Mouse (Mus musculus) megakaryocyte progenitor cell, adult 5-6 weeks (primary cell): ENCODE results near the gene Iqgap3. TPM values are rescaled to one million over a fixed set of nuclear protein-coding genes. Genes with fewer than 3 reads are reported as not detected.

Experiments used
- total RNA-seq, 2 experiments: library from RNA; stranded (forward) in 1 of 2; stranded (reverse) in 1 of 2; fragments of 157-497, 149-512 nt in 1 of 2; fragments of 200-1000 nt in 1 of 2; gene quantifications; 2 replicates each; pipeline versions ENCODE4 v1.2.3 to v1.2.4; 2015 to 2017

The Iqgap3 gene
- total RNA-seq, 2 experiments from 2014 or later: 14.2 to 21.4 TPM

Other genes starting within 250 kb of the Iqgap3 start
- gene Sh2d2a, start 235.2 kb upstream of the Iqgap3 start, total RNA-seq (2015): 0.12 TPM in 1 of 2 replicates, not detected in the other
- not detected in 2 replicates for gene Sh2d2a, start 235.2 kb upstream of the Iqgap3 start, total RNA-seq (2017)
- gene Prcc, start 196.4 kb upstream of the Iqgap3 start, total RNA-seq (2015): 24.5 and 25.6 TPM in 2 replicates
- gene Prcc, start 196.4 kb upstream of the Iqgap3 start, total RNA-seq (2017): 28.9 and 31.3 TPM in 2 replicates
- 281 and 308 TPM in 2 replicates for gene Hdgf, start 175.7 kb upstream of the Iqgap3 start, total RNA-seq (2015)
- 348 and 456 TPM in 2 replicates for gene Hdgf, start 175.7 kb upstream of the Iqgap3 start, total RNA-seq (2017)
- gene Mrpl24, start 162.5 kb upstream of the Iqgap3 start, total RNA-seq (2015): 157 and 195 TPM in 2 replicates
- 119 and 137 TPM in 2 replicates for gene Mrpl24, start 162.5 kb upstream of the Iqgap3 start, total RNA-seq (2017)
- gene Isg20l2, start 151.7 kb upstream of the Iqgap3 start, total RNA-seq (2015): 45.2 and 51.0 TPM in 2 replicates
- 41.1 and 51.0 TPM in 2 replicates for gene Isg20l2, start 151.7 kb upstream of the Iqgap3 start, total RNA-seq (2017)
- 10.3 and 11.1 TPM in 2 replicates for gene Rrnad1, start 151.3 kb upstream of the Iqgap3 start, total RNA-seq (2015)
- 13.2 and 16.2 TPM in 2 replicates for gene Rrnad1, start 151.3 kb upstream of the Iqgap3 start, total RNA-seq (2017)
- gene Crabp2, start 133.3 kb upstream of the Iqgap3 start, total RNA-seq (2015): not detected in 2 replicates
- not detected in 2 replicates for gene Crabp2, start 133.3 kb upstream of the Iqgap3 start, total RNA-seq (2017)
- 0.02 TPM in 1 of 2 replicates, not detected in the other for gene Nes, start 110.9 kb upstream of the Iqgap3 start, total RNA-seq (2015)
- 0.20 TPM in 1 of 2 replicates, not detected in the other for gene Nes, start 110.9 kb upstream of the Iqgap3 start, total RNA-seq (2017)
- not detected in 2 replicates for gene Bcan, start 81.7 kb upstream of the Iqgap3 start, total RNA-seq (2015)
- gene Bcan, start 81.7 kb upstream of the Iqgap3 start, total RNA-seq (2017): not detected in 2 replicates
- not detected in 2 replicates for gene Hapln2, start 54.4 kb upstream of the Iqgap3 start, total RNA-seq (2015)
- not detected in 2 replicates for gene Hapln2, start 54.4 kb upstream of the Iqgap3 start, total RNA-seq (2017)
- gene Gpatch4, start 38.9 kb upstream of the Iqgap3 start, total RNA-seq (2015): 34.2 and 38.7 TPM in 2 replicates
- 49.2 and 51.8 TPM in 2 replicates for gene Gpatch4, start 38.9 kb upstream of the Iqgap3 start, total RNA-seq (2017)
- gene Naxe, start 23.5 kb upstream of the Iqgap3 start, total RNA-seq (2015): 44.2 and 67.8 TPM in 2 replicates
- gene Naxe, start 23.5 kb upstream of the Iqgap3 start, total RNA-seq (2017): 39.6 and 41.4 TPM in 2 replicates
- gene Ttc24, start 3.7 kb upstream of the Iqgap3 start, total RNA-seq (2015): not detected in 2 replicates
- not detected in 2 replicates for gene Ttc24, start 3.7 kb upstream of the Iqgap3 start, total RNA-seq (2017)
- gene Mef2d, start 60.4 kb downstream of the Iqgap3 start, total RNA-seq (2015): 82.5 and 95.7 TPM in 2 replicates
- 49.6 and 52.8 TPM in 2 replicates for gene Mef2d, start 60.4 kb downstream of the Iqgap3 start, total RNA-seq (2017)
- not detected in 2 replicates for gene Rhbg, start 172.7 kb downstream of the Iqgap3 start, total RNA-seq (2015)
- 0.14 TPM in 1 of 2 replicates, not detected in the other for gene Rhbg, start 172.7 kb downstream of the Iqgap3 start, total RNA-seq (2017)
- 0.10 TPM in 1 of 2 replicates, not detected in the other for gene Gm38392, start 205.2 kb downstream of the Iqgap3 start, total RNA-seq (2015)
- not detected in 2 replicates for gene Gm38392, start 205.2 kb downstream of the Iqgap3 start, total RNA-seq (2017)
- gene Tsacc, start 215.0 kb downstream of the Iqgap3 start, total RNA-seq (2015): 10.3 and 12.2 TPM in 2 replicates
- 4.1 and 5.3 TPM in 2 replicates for gene Tsacc, start 215.0 kb downstream of the Iqgap3 start, total RNA-seq (2017)
- 620 and 719 TPM in 2 replicates for gene Cct3, start 215.1 kb downstream of the Iqgap3 start, total RNA-seq (2015)
- 355 and 383 TPM in 2 replicates for gene Cct3, start 215.1 kb downstream of the Iqgap3 start, total RNA-seq (2017)
- gene Glmp, start 243.1 kb downstream of the Iqgap3 start, total RNA-seq (2015): 86.5 and 116 TPM in 2 replicates
- gene Glmp, start 243.1 kb downstream of the Iqgap3 start, total RNA-seq (2017): 20.2 and 23.9 TPM in 2 replicates